Mouse (Mus musculus) thymus, adult 18-20 months (tissue): ENCODE results near the gene Dapk3.

Source experiments
- DNase-seq, 2 experiments: peaks; one replicate each; pipeline ENCODE4 v3.0.0; 2022; ENCODE audit warnings: mixed read lengths in 2 of 2

Gene Dapk3

DNA sequence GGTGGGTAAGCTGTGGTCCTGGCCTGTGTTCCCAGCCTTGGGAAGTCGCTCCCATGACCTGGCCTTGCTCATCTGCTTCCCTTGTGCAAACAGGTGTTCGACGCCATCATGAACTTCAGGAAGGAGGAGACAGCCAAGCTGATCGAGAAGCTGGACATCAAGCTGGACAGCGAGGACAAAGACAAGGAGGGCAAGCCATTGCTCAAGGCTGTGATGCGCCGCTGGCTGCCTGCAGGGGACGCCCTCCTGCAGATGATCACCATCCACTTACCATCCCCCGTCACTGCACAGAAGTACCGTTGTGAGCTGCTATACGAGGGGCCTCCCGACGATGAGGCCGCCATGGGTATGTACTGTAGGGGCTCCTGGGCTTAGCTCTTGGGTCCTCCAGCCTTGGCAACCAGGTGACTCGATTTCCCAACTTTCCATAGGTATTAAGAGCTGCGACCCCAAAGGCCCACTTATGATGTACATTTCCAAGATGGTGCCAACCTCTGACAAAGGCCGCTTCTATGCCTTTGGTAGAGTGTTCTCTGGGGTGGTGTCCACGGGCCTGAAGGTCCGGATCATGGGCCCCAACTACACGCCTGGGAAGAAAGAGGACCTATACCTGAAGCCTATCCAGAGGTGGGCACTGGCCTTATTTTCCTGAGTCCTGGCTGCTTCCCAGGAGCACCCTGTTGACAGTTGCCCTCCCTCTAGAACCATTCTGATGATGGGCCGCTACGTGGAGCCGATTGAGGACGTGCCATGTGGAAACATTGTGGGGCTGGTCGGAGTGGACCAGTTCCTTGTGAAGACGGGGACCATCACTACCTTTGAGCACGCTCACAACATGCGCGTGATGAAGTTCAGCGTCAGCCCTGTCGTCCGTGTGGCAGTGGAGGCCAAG is 3.1 kb upstream of the Dapk3 start:
- DNase-seq: no peak

DNA sequence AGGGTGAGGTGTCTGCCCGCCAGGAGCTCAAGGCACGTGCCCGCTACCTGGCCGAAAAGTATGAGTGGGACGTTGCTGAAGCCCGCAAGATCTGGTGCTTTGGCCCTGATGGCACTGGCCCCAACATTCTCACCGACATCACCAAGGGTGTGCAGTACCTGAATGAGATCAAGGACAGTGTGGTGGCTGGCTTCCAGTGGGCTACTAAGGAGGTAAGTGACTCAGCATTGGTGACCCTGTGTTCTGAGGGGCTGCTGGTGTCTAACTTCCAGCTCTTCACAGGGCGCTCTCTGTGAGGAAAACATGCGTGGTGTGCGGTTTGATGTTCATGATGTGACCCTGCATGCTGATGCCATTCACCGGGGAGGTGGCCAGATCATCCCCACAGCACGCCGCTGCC is 1.9 kb upstream of the Dapk3 start:
- no peak for DNase-seq

DNA sequence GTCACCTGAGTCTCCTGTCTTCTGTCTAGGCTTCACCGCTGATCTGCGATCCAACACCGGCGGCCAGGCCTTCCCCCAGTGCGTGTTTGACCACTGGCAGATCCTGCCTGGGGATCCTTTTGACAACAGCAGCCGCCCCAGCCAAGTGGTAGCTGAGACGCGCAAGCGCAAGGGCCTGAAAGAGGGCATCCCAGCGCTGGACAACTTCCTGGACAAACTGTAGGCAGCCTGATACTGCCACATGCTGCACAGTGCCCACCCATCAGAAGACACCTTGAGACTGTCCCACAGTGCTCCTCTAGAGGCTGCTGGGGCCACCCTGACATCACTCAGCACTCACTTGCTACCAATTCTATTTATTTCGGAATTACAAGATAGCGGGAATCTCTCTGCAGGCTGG is 945 bp upstream of the Dapk3 start:
- DNase-seq: peak in 1 of 2 experiments; percentile 29

DNA sequence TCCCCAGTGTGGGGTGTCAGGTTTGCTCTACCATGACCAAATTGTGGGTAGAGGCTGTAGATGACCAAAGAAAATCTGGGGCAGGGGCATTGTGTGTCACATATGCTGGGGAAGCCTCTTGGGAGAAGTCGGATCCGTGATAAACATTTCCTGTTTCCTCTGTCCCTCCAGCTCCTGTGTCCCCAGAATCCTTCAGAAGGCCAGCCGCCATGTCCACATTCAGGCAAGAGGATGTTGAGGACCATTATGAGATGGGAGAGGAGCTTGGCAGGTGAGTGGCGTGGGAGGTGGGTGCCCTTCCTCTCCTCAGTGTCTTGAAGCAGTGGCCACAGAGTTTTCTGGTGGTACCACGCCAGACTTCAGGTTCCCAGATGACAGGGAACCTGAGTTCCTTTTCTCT is 1.0 kb downstream of the Dapk3 start, which contains the start of gene 4930442H23Rik:
Gene 4930442H23Rik, minus strand, starts transcription at position 45 of the 400 bp plus-strand sequence.
- DNase-seq: no peak

DNA sequence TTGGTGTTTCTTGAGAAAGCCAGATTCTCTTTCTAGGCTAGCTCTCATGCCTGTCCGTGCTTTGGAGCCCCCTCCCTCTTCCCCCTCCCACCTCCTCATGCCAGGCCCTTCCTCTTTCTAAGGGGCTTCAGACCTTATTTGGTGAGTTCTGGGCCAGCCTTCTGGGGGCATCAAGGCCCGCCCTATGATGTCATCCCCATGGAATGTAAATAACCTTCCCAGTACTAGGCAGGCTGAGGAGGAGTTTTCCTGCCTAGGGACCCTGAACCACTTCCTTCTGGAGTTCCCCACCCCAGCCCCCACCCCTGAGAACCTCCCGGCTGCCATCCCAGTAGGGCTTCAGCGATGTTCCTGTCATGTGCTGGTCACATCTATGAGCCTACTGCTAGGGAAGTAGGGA is 2.0 kb downstream of the Dapk3 start:
- no peak for DNase-seq

DNA sequence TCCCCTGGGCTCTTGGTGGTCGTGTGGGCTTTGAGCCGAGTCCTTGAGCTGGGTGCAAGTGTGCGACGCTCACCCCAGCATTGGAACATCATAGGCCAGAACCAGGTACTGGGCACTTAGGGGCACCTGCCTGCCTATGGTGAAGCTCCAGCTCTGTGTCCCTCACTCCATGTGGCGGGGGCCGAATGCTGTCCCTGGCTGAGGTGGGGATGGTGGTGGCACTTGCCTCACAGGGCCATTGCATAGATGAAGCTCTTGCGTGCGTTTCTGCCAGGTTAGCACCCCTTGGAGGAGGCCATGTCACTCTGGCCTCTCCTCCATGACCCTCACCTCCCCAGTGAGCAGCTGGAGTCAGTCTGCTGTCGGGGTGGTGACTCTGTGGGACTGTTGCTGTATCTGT is 4.4 kb downstream of the Dapk3 start:
- no peak for DNase-seq

DNA sequence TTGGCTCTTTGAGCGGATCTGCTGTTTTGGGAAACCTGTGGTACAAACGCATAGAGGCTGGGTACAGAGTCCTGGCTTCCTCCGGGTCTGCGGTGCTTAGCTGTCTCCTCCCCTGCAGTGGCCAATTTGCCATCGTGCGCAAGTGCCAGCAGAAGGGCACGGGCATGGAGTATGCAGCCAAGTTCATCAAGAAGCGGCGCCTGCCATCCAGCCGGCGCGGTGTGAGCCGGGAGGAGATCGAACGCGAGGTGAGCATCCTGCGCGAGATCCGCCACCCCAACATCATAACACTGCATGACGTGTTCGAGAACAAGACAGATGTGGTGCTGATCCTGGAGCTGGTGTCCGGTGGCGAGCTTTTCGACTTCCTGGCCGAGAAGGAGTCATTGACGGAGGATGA is 7.0 kb downstream of the Dapk3 start:
- DNase-seq: no peak

DNA sequence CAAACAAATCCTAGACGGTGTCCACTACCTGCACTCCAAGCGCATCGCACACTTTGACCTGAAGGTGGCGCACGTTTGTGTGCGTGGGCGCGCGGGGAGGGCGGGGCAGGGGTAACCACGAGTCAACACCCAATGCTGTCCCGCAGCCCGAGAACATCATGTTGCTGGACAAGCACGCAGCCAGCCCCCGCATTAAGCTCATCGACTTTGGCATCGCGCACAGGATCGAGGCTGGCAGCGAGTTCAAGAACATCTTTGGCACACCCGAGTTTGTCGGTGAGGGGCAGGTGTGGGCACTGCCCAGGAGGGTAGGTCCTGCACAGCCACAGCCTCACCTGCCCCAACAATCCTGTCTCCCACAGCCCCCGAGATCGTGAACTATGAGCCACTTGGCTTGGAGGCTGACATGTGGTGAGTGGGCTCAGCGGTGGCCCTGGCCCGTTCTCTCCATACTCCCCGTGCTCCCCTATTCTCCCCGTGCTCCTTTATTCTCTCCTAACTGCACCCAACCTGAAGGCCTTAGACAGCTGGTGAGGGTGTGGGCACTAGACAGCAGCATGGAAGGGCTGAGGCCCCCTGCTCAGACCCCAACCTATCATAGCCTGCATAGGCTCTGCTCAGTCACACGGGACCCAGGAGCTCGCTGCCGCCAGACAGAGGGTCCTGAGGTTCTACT is 7.6 kb downstream of the Dapk3 start:
- no peak for DNase-seq

DNA sequence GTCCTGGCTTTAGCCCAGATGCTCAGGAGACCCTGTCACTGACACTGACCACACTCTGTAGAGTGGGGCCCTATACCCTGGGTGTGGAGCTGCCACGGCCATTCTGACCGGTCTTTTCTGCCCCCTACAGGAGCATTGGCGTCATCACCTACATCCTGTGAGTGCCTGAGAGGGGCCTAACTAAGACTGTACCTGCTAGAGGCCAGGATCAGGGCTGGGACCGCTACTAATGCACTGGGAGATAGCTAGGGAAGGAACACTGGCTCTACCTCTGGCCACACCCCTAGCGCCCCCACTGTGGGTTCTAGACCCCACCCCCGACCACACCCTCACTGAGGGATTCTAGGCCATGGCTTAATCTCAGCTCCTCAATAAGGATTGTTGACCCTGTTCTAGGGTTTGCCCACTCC is 8.1 kb downstream of the Dapk3 start:
- DNase-seq: no peak

DNA sequence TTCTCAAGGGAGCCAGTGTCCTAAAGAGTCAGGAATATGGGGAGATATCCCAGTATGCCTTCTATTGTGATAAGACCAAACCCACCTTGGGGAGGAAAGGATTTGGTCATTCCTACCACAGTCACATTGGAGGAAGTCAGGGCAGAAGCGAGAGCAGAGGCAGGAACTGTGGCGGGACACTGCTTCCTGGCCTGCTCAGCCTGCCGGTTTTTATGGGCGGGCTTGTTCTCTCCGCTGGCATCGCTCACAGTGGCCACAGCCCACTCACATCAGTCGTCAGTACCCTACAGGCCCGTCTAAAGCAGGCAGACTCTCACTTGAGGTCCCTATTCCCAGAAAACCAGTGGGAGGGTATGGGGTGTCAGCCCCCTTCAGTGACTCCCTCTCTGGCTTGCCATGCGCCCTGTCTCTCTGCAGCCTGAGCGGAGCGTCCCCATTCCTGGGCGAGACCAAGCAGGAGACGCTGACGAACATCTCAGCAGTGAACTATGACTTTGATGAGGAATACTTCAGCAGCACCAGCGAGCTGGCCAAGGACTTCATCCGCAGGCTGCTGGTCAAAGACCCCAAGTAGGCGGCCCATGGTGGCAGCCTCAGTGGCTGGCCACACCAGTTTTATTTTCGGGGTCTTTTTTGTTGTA is 8.7 kb downstream of the Dapk3 start:
- DNase-seq: peak in 1 of 2 experiments; percentile 38

DNA sequence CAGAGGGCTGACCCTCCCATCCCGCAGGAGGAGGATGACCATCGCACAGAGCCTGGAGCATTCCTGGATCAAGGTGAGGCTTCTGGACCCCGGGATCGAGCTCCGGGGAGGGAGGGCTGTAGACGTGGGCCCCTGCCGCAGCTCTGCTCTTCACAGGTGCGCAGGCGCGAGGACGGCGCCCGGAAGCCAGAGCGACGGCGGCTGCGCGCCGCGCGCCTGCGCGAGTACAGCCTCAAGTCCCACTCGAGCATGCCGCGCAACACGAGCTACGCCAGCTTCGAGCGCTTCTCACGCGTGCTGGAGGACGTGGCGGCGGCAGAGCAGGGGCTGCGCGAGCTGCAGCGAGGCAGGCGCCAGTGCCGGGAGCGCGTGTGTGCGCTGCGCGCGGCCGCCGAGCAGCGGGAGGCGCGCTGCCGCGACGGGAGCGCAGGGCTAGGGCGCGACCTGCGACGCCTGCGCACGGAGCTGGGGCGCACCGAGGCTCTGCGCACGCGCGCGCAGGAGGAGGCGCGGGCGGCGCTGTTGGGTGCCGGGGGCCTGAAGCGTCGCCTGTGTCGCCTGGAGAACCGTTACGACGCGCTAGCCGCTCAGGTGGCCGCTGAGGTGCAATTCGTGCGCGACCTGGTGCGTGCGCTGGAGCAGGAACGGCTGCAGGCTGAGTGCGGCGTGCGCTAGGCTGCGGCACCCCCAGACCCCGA is 9.6 kb downstream of the Dapk3 start:
- peak; percentile 72 to 79 for DNase-seq

DNA sequence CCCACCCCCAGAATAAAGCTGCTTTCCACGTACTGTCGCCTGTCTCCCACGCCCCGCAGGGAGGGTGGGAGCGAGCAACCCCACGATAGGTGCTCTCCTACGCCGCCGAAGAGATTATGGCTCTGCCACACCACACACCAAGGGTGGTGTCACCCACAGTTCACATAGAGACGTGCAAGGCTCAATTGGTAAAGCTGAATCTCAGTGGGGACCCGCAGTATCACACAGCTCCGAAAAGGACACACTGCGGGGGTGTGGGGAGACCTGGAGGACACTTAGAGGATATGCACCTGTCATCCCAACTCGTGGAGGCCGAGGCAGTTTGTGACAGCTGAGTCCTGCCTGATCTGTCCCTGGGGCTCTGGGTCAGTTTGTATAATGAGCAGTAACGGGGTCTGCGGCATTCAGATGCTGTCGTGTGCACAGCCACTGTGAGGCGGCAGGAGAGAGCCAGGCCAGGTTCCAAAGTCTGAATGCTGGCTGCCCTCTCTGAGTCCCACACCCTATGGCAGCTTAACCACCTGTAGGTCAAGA is 10.2 kb downstream of the Dapk3 start:
- DNase-seq: peak in 1 of 2 experiments; percentile 55

DNA sequence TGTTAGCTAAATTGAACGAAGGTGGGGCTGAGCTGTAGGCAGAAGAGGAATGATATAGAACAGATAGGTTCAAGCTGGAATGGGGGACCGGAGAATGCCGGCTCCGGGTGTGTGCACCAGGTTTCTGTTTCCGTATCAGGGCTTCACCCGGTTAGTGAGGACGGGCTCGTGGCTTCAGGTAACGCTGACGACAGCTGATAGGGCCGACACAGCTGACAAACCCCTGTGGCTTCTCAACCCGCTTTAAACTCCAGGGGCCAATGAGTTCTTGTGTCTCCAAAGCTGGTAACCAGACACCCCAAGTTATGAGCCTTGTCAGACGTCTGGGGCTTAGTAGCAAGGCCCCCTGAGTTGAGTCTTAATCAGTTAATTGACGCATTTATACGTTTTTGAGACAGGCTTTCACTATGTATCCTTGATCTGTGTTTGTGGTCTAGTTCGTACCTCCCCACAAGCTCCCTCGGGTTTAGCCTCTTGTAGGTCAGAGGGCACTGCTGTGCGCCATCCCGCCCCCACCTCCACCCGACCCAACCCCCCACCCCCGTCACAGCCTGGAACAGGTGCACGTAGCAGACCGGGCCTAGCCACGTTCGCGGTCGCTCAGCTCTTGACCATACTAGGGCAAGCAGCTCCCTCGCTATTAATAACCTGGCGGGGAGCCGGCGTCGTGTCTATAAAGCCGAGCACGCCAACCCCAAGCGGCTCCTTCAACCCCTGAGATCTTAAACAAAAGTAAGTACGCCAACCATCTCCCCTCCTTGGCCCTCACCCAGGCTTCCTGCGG is 11.4 kb downstream of the Dapk3 start:
- DNase-seq: peak in 1 of 2 experiments; percentile 47

DNA sequence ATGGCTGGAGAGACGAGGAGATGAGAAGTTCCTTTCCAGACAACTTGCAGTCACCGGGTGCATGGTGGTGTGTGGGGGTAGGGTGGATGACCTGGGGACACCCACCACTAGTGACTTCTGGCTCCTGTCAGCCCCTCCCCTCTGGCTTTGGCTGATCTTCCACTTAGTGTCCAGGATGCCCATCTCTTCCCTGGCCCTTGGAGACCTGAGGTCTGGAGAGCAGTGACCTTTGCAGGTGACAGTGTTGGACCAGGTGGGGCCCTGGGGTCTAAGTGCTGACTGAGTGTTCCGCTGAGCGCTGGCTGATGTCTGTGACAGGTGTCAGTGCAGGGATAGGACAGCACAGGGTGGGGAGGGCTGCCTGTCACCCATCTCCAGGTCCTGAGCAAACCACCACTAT is 12.5 kb downstream of the Dapk3 start:
- DNase-seq: no peak

DNA sequence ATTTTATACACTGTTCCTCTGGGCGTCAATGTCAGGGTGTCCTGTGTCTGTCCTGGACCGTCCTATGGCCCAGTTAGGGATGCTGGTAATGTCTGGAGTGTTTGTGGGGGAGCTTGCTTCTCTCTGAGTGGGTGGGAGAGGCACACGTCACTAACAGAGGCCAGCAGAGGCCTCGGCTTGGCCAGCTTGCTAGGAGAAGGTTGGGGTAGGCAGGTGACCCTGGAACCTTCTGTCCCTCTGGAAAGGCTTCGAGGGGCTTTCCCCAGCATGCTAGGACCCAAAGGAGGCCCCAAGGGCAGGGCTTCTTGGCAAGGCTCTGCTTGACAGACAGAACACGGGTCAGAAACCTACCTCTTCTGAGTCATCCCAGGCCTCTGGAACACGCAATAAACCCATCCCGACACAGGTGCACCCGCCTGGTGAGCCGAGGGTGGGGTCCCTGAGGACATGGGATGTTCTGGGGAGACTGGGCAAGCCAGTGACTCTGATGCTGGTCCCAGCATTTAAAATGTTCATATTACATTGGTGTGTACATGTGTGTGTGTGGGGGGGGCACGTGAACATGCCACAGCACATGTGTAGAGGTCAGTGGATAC is 13.8 kb downstream of the Dapk3 start:
- no peak for DNase-seq

DNA sequence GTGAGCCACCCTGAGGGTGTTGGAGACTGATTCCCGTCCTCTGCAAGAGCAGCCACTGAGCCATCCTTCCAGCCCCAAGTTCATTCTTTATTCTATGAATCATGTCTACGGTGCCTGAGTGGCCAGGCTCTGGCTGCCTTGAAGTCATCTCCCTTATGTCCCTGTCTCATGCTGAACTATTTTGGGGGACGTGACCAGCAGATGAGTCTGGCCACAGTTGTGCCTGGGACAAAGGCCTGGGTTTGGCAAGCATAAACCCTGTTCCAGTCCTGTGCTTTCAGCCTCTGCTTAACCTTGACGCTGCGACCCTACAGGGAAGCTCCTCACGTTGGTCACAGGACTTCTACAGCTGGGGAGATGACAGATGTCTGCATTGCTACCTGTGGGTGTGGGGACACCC is 14.5 kb downstream of the Dapk3 start:
- no peak for DNase-seq

DNA sequence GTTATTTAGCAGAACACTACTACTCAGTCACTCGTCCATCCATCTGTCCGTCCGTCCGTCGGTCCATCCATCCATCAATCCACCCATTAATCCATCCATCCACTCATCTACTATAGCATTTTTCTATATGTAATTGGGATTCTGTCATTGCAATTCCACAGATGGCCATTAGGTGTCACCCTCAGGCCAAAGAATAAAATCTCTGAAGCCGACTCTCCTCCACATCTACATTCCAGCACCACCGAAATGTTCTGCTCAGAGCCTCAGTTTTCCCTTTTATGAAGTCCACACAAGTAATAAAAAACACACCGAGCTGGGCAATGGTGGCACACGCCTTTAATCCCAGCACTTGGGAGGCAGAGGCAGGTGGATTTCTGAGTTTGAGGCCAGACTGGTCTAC is 15.4 kb downstream of the Dapk3 start:
- DNase-seq: no peak

DNA sequence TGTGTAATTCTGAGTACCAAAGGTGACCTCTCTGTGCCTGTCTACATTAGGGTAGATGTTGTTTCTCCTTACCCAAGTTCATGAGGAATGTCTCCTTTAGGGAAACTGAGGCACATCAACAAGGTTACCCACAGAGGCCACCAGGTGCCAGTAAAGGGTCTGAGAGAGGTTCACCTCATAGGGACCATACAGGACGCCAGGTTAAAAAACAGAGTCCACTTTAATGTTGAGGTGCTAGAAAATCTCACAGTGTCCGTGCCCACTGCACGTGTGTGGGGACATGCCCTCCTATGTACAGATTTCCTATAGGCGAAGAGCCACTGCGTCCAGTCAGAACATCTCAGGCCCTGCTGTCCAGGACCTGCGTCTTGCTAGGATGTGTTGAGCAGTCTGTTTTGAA is 16.2 kb downstream of the Dapk3 start:
- DNase-seq: no peak

DNA sequence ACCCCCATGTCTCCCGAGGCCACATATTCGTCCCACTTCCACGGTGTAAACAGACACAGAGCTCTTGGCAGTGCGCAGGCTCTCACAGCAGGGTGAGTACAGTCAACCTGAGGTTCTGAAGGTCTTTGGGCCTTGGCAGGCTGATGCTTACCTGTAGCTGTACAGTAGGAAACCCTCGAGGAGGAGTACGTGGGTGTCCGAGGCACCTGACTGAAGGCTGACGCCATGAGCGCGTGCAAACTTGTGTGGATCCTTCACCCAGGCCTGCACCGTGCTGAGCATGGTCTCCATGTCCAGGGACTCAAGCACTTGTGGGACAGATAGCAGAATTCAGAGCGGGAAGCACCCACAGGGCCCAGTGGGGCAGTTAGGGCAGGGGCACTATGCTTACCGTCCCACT is 17.3 kb downstream of the Dapk3 start:
- DNase-seq: no peak

DNA sequence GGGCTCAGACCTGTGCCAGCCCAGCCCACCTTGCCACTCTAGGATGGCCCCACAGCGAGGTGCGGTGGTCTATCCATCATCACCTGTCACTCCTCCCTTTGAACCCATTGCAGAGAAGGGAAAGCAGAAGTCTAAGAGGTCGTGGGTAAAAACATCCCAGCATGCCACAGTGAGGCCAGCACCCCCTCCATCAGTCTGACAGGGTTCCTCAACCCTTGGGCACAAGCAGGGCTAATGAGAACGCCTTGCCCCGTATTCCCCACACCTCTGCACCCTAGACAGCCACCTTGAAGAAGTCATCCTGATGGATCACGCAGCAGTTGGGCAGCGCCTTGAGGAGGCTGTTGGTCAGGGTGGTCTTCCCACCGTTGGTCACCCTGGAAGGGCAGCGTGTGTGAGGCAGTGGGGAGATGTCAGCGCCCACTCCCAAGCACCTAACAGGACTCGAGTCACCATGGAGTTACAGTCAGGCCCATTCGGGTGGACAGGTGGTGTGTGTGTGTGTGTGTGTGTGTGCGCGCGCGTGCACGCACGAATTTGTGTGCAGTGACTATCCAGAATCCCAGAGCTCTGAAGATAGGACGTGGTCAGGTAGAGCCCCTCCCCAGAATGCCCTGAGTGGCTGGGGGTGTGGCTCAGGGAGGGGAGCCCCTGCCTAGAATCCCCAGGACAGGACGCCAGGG is 17.9 kb downstream of the Dapk3 start:
- DNase-seq: no peak
